ENCODE assay signal across 10 mouse cellular contexts in the genomic region with DNA sequence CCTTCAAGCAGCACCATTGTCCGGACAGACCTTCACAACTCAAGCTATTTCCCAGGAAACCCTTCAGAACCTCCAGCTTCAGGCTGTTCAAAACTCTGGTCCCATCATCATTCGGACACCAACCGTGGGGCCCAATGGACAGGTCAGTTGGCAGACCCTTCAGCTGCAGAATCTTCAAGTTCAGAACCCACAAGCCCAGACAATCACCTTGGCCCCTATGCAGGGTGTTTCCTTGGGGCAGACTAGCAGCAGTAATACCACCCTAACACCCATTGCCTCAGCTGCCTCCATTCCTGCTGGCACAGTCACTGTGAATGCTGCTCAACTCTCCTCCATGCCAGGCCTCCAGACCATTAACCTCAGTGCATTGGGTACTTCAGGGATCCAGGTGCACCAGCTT. TPM values are rescaled to one million over a fixed set of nuclear protein-coding genes. Genes with fewer than 3 reads are reported as not detected.
DNase-seq lines count a peak whose midpoint lies in the region; ATAC-seq and TF ChIP-seq lines count a peak whose summit lies in the region.
"Had no signal": no experiment of that assay in that cellular context is flagged by ENCODE, and none has a peak within 500 bp of the region (broad histone marks: within the 10 kb centered on the region; RNA-seq: fewer than 3 reads in every experiment).

No protein-coding gene starts in this region.

- DNase-seq in intestine, embryonic 14.5 days (ENCODE audit: low spot score): no peak
- no peak for DNase-seq in hindbrain, embryonic 11.5 days (ENCODE audit: low spot score)
- no peak for DNase-seq in thymus, adult 2 months
- DNase-seq in T-cell, adult 2 months (ENCODE audit: low spot score): no peak
- DNase-seq: lung, adult 18-20 months had no signal

- peaks cover 57% of the 10 kb centered on the region for H3K36me3 ChIP-seq in intestine, embryonic 14.5 days (ENCODE audit: control insufficient read depth, insufficient read depth, low read length)
- peaks cover 16% of the 10 kb centered on the region for H3K36me3 ChIP-seq in intestine, embryonic 16.5 days (ENCODE audit: control insufficient read depth, insufficient read depth, low read length)
- peaks cover 57% of the 10 kb centered on the region for H3K36me3 ChIP-seq in embryonic facial prominence, embryonic 12.5 days
- H3K36me3 ChIP-seq in hindbrain, embryonic 11.5 days (ENCODE audit: control insufficient read depth, insufficient read depth, low read length): peaks cover 27% of the 10 kb centered on the region
- H3K36me3 ChIP-seq in liver, embryonic 16.5 days (ENCODE audit: control insufficient read depth, insufficient read depth): peaks cover 52% of the 10 kb centered on the region
- peaks cover 45% of the 10 kb centered on the region for H3K36me3 ChIP-seq in thymus, adult 2 months (ENCODE audit: control insufficient read depth, insufficient read depth, low read length)

- TF ChIP-seq CTCF in thymus, adult 2 months (IDR thresholded peaks at IDR 0.05; ENCODE audit: borderline replicate concordance, control insufficient read depth, extremely low read depth, insufficient read depth, low read length, poor library complexity): no peak

- H3K4me3 ChIP-seq in intestine, embryonic 14.5 days (ENCODE audit: low read depth, low read length): peak overlapping the region; percentile 13
- no peak overlapping the region for H3K4me3 ChIP-seq in intestine, embryonic 16.5 days (ENCODE audit: low read length)
- H3K4me3 ChIP-seq in embryonic facial prominence, embryonic 12.5 days: no peak overlapping the region
- H3K4me3 ChIP-seq in hindbrain, embryonic 11.5 days (ENCODE audit: low read depth, low read length): no peak overlapping the region
- H3K4me3 ChIP-seq in liver, embryonic 16.5 days (ENCODE audit: low read depth, low read length): peak overlapping the region; percentile 8
- no peak overlapping the region for H3K4me3 ChIP-seq in thymus, adult 2 months (ENCODE audit: control insufficient read depth, insufficient read depth, low read length)

- H3K9me3 ChIP-seq in intestine, embryonic 14.5 days (ENCODE audit: control insufficient read depth, low read length): no peaks in the 10 kb centered on the region
- no peaks in the 10 kb centered on the region for H3K9me3 ChIP-seq in intestine, embryonic 16.5 days (ENCODE audit: control insufficient read depth, low read length)
- no peaks in the 10 kb centered on the region for H3K9me3 ChIP-seq in embryonic facial prominence, embryonic 12.5 days
- H3K9me3 ChIP-seq in hindbrain, embryonic 11.5 days (ENCODE audit: control insufficient read depth, low read length): no peaks in the 10 kb centered on the region
- H3K9me3 ChIP-seq in liver, embryonic 16.5 days (replicated peaks; ENCODE audit: control insufficient read depth, low read length): no peaks in the 10 kb centered on the region

- no peak for TF ChIP-seq POLR2A in thymus, adult 2 months (IDR thresholded peaks at IDR 0.05; ENCODE audit: control insufficient read depth, extremely low read depth, insufficient read depth, low read length, poor library complexity)

- peak overlapping the region; percentile 25 for H3K4me2 ChIP-seq in intestine, embryonic 14.5 days (ENCODE audit: low read length)
- H3K4me2 ChIP-seq in intestine, embryonic 16.5 days (ENCODE audit: low read depth, low read length): no peak overlapping the region
- peak overlapping the region; percentile 21; the same call in 1 of the 2 replicates for H3K4me2 ChIP-seq in embryonic facial prominence, embryonic 12.5 days (replicated peaks)
- H3K4me2 ChIP-seq in hindbrain, embryonic 11.5 days (replicated peaks; ENCODE audit: low read depth, low read length): peak overlapping the region; percentile 11; the same call in 1 of the 2 replicates
- peak overlapping the region; percentile 44 for H3K4me2 ChIP-seq in liver, embryonic 16.5 days (ENCODE audit: low read depth, low read length)

- H3K4me1 ChIP-seq in intestine, embryonic 14.5 days (replicated peaks; ENCODE audit: control insufficient read depth, insufficient read depth, low read length): peaks cover 40% of the 10 kb centered on the region
- H3K4me1 ChIP-seq in intestine, embryonic 16.5 days (ENCODE audit: control insufficient read depth, insufficient read depth, low read length): peaks cover 32% of the 10 kb centered on the region
- peaks cover 32% of the 10 kb centered on the region for H3K4me1 ChIP-seq in embryonic facial prominence, embryonic 12.5 days
- H3K4me1 ChIP-seq in hindbrain, embryonic 11.5 days (replicated peaks; ENCODE audit: control insufficient read depth, insufficient read depth, low read length): 0 out of 2 replicates have a peak, but pooled peaks cover 2% of the 10 kb centered on the region
- peaks cover 32% of the 10 kb centered on the region for H3K4me1 ChIP-seq in liver, embryonic 16.5 days (ENCODE audit: control insufficient read depth, low read depth, low read length)
- peaks cover 18% of the 10 kb centered on the region for H3K4me1 ChIP-seq in thymus, adult 2 months (replicated peaks; ENCODE audit: control insufficient read depth, insufficient read depth, low read length)

- no peaks in the 10 kb centered on the region for H3K27me3 ChIP-seq in intestine, embryonic 14.5 days (replicated peaks; ENCODE audit: control insufficient read depth, insufficient read depth, low read length)
- no peaks in the 10 kb centered on the region for H3K27me3 ChIP-seq in intestine, embryonic 16.5 days (replicated peaks; ENCODE audit: control insufficient read depth, insufficient read depth, low read length)
- no peaks in the 10 kb centered on the region for H3K27me3 ChIP-seq in embryonic facial prominence, embryonic 12.5 days
- no peaks in the 10 kb centered on the region for H3K27me3 ChIP-seq in hindbrain, embryonic 11.5 days (ENCODE audit: control insufficient read depth, insufficient read depth, low read length)
- no peaks in the 10 kb centered on the region for H3K27me3 ChIP-seq in liver, embryonic 16.5 days (ENCODE audit: control insufficient read depth, insufficient read depth, low read depth, low read length)
- H3K27me3 ChIP-seq in thymus, adult 2 months (ENCODE audit: control insufficient read depth, insufficient read depth, low read length): no peaks in the 10 kb centered on the region

- H3K9ac ChIP-seq in intestine, embryonic 14.5 days (ENCODE audit: low read length): no peak overlapping the region
- no peak overlapping the region for H3K9ac ChIP-seq in intestine, embryonic 16.5 days (ENCODE audit: low read depth, low read length)
- H3K9ac ChIP-seq in embryonic facial prominence, embryonic 12.5 days: no peak overlapping the region
- H3K9ac ChIP-seq in hindbrain, embryonic 11.5 days (ENCODE audit: low read depth, low read length): no peak overlapping the region
- peak overlapping the region; percentile 37 for H3K9ac ChIP-seq in liver, embryonic 16.5 days (ENCODE audit: low read depth, low read length)

- ATAC-seq in intestine, embryonic 14.5 days (replicated peaks; ENCODE audit: low FRiP score, low TSS enrichment, low read depth): no peak
- ATAC-seq in intestine, embryonic 16.5 days: no peak
- ATAC-seq in embryonic facial prominence, embryonic 12.5 days (ENCODE audit: insufficient number of reproducible peaks, insufficient read depth, low FRiP score, low TSS enrichment): no peak
- ATAC-seq in hindbrain, embryonic 11.5 days (ENCODE audit: low FRiP score): no peak
- ATAC-seq in liver, embryonic 16.5 days (ENCODE audit: low read depth): no peak
- ATAC-seq in frontal cortex, adult (ENCODE audit: low TSS enrichment): no peak

- no peak overlapping the region for H3K27ac ChIP-seq in intestine, embryonic 14.5 days (ENCODE audit: low read depth)
- H3K27ac ChIP-seq in intestine, embryonic 16.5 days (ENCODE audit: low read length): no peak overlapping the region
- H3K27ac ChIP-seq in embryonic facial prominence, embryonic 12.5 days: no peak overlapping the region
- H3K27ac ChIP-seq in hindbrain, embryonic 11.5 days (ENCODE audit: low read depth, low read length): no peak overlapping the region
- no peak overlapping the region; the same call in 1 of the 2 replicates for H3K27ac ChIP-seq in liver, embryonic 16.5 days (ENCODE audit: low read length)
- H3K27ac ChIP-seq in thymus, adult 2 months (ENCODE audit: control insufficient read depth, insufficient read depth, low read length): no peak overlapping the region

- WGBS in intestine, embryonic 14.5 days: 97% methylated on average over 3 of the region's 3 CpGs
- WGBS in intestine, embryonic 16.5 days: 83% methylated on average over 3 of the region's 3 CpGs
- 97% methylated on average over 3 of the region's 3 CpGs for WGBS in embryonic facial prominence, embryonic 12.5 days
- WGBS in hindbrain, embryonic 11.5 days: 93% methylated on average over 3 of the region's 3 CpGs
- 89% methylated on average over 3 of the region's 3 CpGs for WGBS in liver, embryonic 16.5 days (ENCODE audit: insufficient replicate concordance)
- WGBS in thymus, adult 2 months: 93% methylated on average over 3 of the region's 3 CpGs

RNA-seq across cellular contexts. Expression of gene Sp1, which starts 3.3 kb away (rescaled TPM):
- 14.4 and 15.8 TPM in 2 replicates for polyA plus RNA-seq in intestine, embryonic 14.5 days (2014; fragmentation: Nextera tagmentation; extraction: Ambion mirVana)
- polyA plus RNA-seq in intestine, embryonic 16.5 days (2015; fragmentation: Nextera tagmentation; extraction: Ambion mirVana): 6.8 and 7.2 TPM in 2 replicates
- polyA plus RNA-seq in embryonic facial prominence, embryonic 12.5 days (2016; fragmentation: Nextera tagmentation; extraction: Ambion mirVana): 12.0 TPM in 2 replicates
- 10.5 and 11.5 TPM in 2 replicates for polyA plus RNA-seq in hindbrain, embryonic 11.5 days (2014; fragmentation: Nextera tagmentation; extraction: Ambion mirVana)
- polyA plus RNA-seq in liver, embryonic 16.5 days (2015; fragmentation: Nextera tagmentation; extraction: Ambion mirVana): 3.7 TPM in 2 replicates
- 45.0 and 52.1 TPM in 2 replicates for polyA plus RNA-seq in thymus, adult 2 months (2012; rRNA removed)

RNA-seq across cellular contexts. Expression of gene Amhr2, which starts 35.9 kb away (rescaled TPM):
- polyA plus RNA-seq in intestine, embryonic 14.5 days (2014; fragmentation: Nextera tagmentation; extraction: Ambion mirVana): 0.81 and 0.97 TPM in 2 replicates
- 0.75 and 0.88 TPM in 2 replicates for polyA plus RNA-seq in intestine, embryonic 16.5 days (2015; fragmentation: Nextera tagmentation; extraction: Ambion mirVana)
- 0.13 and 0.60 TPM in 2 replicates for polyA plus RNA-seq in embryonic facial prominence, embryonic 12.5 days (2016; fragmentation: Nextera tagmentation; extraction: Ambion mirVana)
- 0.28 and 0.46 TPM in 2 replicates for polyA plus RNA-seq in hindbrain, embryonic 11.5 days (2014; fragmentation: Nextera tagmentation; extraction: Ambion mirVana)
- 0.04 and 0.07 TPM in 2 replicates for polyA plus RNA-seq in liver, embryonic 16.5 days (2015; fragmentation: Nextera tagmentation; extraction: Ambion mirVana)
- polyA plus RNA-seq in thymus, adult 2 months (2012; rRNA removed): 0.65 and 1.7 TPM in 2 replicates

RNA-seq across cellular contexts. Expression of gene Sp7, which starts 42.3 kb away (rescaled TPM):
- polyA plus RNA-seq in intestine, embryonic 14.5 days (2014; fragmentation: Nextera tagmentation; extraction: Ambion mirVana): 1.2 and 1.3 TPM in 2 replicates
- polyA plus RNA-seq in intestine, embryonic 16.5 days (2015; fragmentation: Nextera tagmentation; extraction: Ambion mirVana): 0.50 and 0.60 TPM in 2 replicates
- polyA plus RNA-seq in embryonic facial prominence, embryonic 12.5 days (2016; fragmentation: Nextera tagmentation; extraction: Ambion mirVana): 8.5 and 9.4 TPM in 2 replicates
- polyA plus RNA-seq in hindbrain, embryonic 11.5 days (2014; fragmentation: Nextera tagmentation; extraction: Ambion mirVana): 0.73 and 0.99 TPM in 2 replicates
- polyA plus RNA-seq in liver, embryonic 16.5 days (2015; fragmentation: Nextera tagmentation; extraction: Ambion mirVana): 0.02 TPM in 1 of 2 replicates, not detected in the other
- polyA plus RNA-seq in thymus, adult 2 months (2012; rRNA removed): 0.13 and 0.23 TPM in 2 replicates
- polyA plus RNA-seq: large intestine, adult 2 months had no signal

RNA-seq across cellular contexts. Expression of gene Prr13, which starts 49.5 kb away (rescaled TPM):
- 132 and 141 TPM in 2 replicates for polyA plus RNA-seq in intestine, embryonic 14.5 days (2014; fragmentation: Nextera tagmentation; extraction: Ambion mirVana)
- 173 and 182 TPM in 2 replicates for polyA plus RNA-seq in intestine, embryonic 16.5 days (2015; fragmentation: Nextera tagmentation; extraction: Ambion mirVana)
- polyA plus RNA-seq in embryonic facial prominence, embryonic 12.5 days (2016; fragmentation: Nextera tagmentation; extraction: Ambion mirVana): 59.0 and 59.8 TPM in 2 replicates
- polyA plus RNA-seq in hindbrain, embryonic 11.5 days (2014; fragmentation: Nextera tagmentation; extraction: Ambion mirVana): 108 and 118 TPM in 2 replicates
- polyA plus RNA-seq in liver, embryonic 16.5 days (2015; fragmentation: Nextera tagmentation; extraction: Ambion mirVana): 120 and 139 TPM in 2 replicates
- polyA plus RNA-seq in thymus, adult 2 months (2012; rRNA removed): 109 and 123 TPM in 2 replicates

RNA-seq across cellular contexts. Expression of gene Aaas, which starts 58.7 kb away (rescaled TPM):
- polyA plus RNA-seq in intestine, embryonic 14.5 days (2014; fragmentation: Nextera tagmentation; extraction: Ambion mirVana): 64.1 and 71.2 TPM in 2 replicates
- 50.6 and 59.1 TPM in 2 replicates for polyA plus RNA-seq in intestine, embryonic 16.5 days (2015; fragmentation: Nextera tagmentation; extraction: Ambion mirVana)
- 78.4 and 89.3 TPM in 2 replicates for polyA plus RNA-seq in embryonic facial prominence, embryonic 12.5 days (2016; fragmentation: Nextera tagmentation; extraction: Ambion mirVana)
- polyA plus RNA-seq in hindbrain, embryonic 11.5 days (2014; fragmentation: Nextera tagmentation; extraction: Ambion mirVana): 65.9 and 76.2 TPM in 2 replicates
- polyA plus RNA-seq in liver, embryonic 16.5 days (2015; fragmentation: Nextera tagmentation; extraction: Ambion mirVana): 39.3 and 42.4 TPM in 2 replicates
- 106 and 107 TPM in 2 replicates for polyA plus RNA-seq in thymus, adult 2 months (2012; rRNA removed)

Comparison
In these comparisons a context has a peak if more than half of its experiments do, and no peak if none do; other contexts are left out.
1. H3K4me3 ChIP-seq: peak in intestine, embryonic 14.5 days (single experiment) and liver, embryonic 16.5 days (single experiment); none in intestine, embryonic 16.5 days (single experiment), embryonic facial prominence, embryonic 12.5 days (single experiment), hindbrain, embryonic 11.5 days (single experiment) and thymus, adult 2 months (single experiment).